Mouse (Mus musculus): Measurements from ENCODE around the gene Adam1b.

The Adam1b gene

GRCm38 (mm10) chr5:121484801-121485200, 18.4 kb downstream of the Adam1b start:
- DNase-seq = no peak

- DNase-seq = peak; percentile 90
Measured at GRCm38 (mm10) chr5:121477680-121478079, 25.6 kb downstream of the Adam1b start.

GRCm38 (mm10) chr5:121476040-121476439, 27.2 kb downstream of the Adam1b start:
- no peak for DNase-seq

- peak; percentile 60 for DNase-seq
Measured at GRCm38 (mm10) chr5:121474610-121475009, 28.6 kb downstream of the Adam1b start.

DNA sequence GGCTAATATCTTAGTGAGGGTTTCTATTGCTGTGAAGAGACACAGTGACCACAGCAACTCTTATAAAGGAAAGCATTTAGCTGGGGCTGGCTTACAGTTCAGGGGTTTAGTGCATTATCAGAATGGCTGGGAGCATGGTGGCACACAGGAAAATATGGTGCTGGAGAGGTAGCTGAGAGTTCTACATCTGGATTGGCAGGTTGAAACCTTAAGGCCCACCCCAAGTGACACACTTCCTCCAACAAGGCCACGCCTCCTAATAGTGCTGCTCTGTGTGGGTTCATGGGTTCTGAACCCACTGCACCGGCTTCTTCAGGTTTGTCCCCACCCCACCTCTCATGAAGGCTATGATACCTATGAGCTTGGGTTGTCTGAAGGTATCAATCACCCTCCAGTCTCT, 30.8 kb downstream of the Adam1b start:
- no peak for DNase-seq

DNA sequence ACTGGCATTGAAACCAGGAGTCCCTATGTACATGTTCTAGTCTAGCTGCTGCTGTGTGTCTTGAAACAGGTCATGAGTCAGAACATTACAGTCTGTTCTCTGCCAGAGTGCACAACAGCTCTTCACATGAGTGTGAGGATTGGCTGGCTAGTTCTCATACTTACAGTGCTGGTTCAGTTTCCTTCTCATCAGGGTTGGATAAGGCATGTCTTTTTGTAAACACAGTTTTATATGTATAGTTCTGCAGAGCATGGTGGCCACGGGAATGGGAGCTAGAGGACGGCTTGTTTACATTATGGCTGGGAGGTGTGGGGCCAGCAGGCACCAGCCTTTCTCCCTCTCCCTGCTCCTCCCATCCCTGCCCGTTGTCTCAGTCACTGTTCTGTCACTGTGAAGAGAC, 33.7 kb downstream of the Adam1b start:
- DNase-seq = peak; percentile 47

GRCm38 (mm10) chr5:121463601-121464250, 39.5 kb downstream of the Adam1b start:
- peak; percentile 57 for DNase-seq

DNA sequence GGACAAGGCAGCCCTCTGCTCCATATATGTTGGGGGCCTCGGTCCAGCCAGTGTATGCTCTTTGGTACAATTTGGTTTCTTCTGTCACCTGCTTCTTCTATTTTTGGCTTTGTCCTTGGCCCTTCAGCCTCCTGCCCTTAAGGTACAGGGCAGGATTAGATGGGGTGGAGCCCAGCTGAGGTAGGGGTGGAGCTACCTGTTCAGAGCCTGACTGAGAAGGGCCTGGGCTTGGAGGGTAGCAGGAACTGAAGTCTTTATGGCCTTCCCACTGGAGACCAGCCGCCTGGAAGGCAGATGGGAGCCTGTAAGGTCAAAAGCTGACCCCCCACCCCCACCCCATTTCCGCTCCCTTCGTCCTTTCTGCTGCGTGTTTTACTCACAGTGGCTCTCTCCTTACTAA, 40.3 kb downstream of the Adam1b start:
- DNase-seq = peak; percentile 77

GRCm38 (mm10) chr5:121462171-121462502, 41.1 kb downstream of the Adam1b start:
- no peak for DNase-seq

DNA sequence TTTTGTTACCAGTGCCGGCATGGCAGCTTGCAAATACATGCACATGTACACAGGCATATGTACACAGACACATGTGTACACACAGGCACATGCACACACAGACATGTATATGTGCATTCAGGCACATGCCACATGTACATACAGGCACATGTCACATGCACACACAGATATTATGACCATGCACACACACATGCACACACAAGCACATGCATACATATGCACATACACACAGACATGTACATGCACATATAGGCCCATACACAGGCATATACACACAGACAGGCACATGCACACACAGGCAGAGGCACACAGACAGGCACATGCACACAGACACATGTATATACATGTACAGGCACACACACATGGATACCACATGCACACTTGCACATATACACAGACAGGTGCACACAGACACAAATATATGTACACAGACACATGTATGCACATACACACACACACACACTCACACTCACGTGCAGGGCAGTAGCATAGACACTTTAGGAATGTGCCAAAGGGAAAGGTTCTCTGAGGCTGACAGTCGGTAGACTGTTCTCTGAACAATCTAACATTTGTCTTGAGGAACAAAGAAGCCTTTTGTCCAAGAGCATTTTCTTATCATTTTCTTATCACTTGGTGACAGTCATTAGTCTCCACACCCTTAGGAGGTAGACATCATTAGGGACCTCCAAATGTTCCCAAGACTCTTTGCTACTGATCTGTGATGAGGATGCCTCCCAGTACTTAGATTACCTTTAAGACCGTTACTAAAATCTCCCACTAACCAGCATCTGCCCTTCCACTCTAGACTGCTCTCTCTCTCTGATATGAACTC, 41.7 kb downstream of the Adam1b start:
- DNase-seq = no peak

GRCm38 (mm10) chr5:121455510-121456265, 47.5 kb downstream of the Adam1b start:
- DNase-seq = no peak

DNA sequence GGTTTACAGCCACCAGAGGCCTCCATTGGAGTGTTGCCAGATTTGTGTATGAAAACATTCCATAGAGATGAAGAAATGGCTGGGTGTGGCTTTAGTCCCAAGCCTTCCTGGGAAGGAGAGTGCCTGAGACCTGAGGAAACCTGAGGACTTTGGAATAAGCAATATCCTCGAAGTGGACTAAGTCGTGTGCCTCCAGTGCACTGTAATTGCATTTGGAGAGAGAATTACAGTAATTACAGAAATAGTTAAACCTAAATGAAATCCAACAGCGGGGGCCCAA, 48.8 kb downstream of the Adam1b start:
- peak; percentile 62 for DNase-seq

- DNase-seq = peak; percentile 15
Measured at GRCm38 (mm10) chr5:121453743-121454502, 49.3 kb downstream of the Adam1b start.

DNA sequence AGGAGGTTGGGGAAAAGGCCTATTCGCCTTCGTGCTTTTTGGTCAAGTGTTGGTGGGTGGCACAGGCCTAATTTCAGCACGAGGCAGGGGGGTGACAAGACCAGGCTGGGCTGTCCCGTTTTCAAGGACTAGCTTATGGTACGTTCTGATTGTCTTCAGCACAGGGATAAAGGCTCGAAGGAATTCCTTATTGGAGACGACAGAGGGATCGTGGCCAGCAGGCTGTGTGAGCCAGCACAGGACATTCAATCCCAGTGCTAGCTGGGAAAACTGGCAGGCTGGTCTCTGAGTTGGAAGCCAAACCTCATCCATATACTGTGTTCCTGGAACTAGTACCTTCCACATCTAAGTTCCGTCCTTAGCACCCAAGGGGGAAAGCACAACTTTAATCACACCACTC, 50.3 kb downstream of the Adam1b start:
- DNase-seq = peak; percentile 38

DNA sequence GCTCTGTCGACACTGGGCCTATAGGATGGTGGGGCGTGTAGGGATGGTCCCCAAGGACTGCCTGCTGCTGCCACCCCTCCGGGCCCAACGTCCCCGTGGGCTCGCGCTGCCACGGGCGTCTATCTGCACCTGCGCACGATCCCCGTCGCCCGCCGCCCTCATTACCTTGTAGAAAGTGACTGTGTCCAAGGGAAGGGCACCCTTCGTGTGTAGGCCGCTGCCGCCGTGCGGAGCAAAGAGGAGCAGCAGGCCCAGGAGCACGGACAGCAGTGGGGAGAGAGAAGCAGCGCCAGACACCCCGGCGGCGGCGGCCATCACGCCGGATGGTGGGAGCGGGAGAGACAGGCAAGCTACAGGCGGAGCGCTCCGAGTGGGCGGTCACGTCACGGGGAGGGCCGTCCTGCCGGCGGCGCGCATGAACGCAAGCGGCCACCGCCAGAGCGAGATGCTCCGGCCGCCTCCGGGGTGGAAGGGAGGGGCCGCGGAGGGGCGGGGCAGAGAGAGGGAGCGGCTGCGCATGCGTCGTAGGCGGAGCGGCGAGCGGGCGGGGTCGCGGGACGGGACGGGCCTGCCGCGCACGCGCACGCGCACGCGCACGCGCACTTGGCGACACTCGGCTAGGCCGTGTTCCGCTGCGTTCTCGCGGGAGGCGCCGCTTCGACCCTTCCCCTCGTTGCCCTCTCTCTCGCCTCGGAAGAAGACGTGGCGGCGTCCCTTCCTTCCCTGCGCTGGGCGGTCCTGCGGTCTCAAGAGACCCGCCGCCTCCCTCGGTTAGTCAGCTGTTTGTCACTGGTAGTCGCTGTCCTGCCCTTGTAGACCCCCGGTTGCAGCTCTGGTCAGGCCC, 51.0 kb downstream of the Adam1b start, which contains the start of gene Erp29:
Gene Erp29 (minus strand): TSS at position 481 of the 844 bp plus-strand sequence.
- DNase-seq = peak; percentile 96

DNA sequence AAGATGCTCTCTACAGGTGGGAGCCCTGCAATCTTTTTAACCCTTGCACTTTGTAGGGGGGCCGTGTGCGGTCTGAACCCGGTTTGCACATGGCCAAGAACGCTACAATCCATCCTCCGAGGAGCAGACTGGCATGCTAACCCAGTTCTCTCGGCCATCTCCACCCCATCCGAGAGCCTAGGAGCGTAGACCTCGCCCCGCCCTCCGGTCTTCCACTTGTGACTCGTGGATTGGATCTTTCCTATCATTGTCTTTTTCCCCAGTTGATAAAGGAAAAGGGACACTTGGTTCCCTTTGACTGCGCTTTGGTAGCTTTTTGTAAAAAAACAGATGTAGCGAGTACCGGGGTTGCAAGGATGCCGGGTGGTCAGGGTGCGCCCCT, 51.6 kb downstream of the Adam1b start, which contains the start of gene Tmem116:
Gene Tmem116 (plus strand): TSS at position 250 of the 382 bp plus-strand sequence.
- DNase-seq = peak; percentile 51

GRCm38 (mm10) chr5:121451203-121451602, 52.0 kb downstream of the Adam1b start:
- peak; percentile 59 for DNase-seq

DNA sequence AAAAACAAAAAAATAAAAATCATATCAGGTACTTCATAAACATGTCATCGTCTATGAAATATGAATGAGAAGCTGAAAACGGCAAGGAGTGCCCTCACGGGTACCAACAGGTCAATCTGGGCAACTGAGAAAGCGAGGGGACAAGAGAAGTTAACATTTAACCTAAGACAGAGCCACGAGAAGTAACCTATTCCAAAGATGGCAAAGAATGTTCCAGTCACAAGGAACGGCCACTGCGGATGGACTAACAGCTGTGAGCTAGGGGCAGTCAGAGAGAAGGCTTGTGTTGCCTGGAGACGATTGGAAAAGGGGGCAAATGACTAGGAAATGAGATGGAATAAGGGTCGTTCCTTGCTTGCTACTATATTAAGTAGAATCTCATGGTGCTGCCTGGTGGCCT, 52.8 kb downstream of the Adam1b start:
- DNase-seq = no peak
